Mouse (Mus musculus): ENCODE results near the gene Wscd2. TPM values are rescaled to one million over a fixed set of nuclear protein-coding genes. Genes with fewer than 3 reads are reported as not detected.
A peak's percentile ranks its signal among the peaks of the same experiment; 100 is the strongest.

The Wscd2 gene
- polyA plus RNA-seq, 1 experiment from 2014 or later, result 2.0 TPM

- Histone ChIP-seq H3K27me3 (ENCODE audit: low read depth, poor library complexity, severe bottlenecking) (peaks cover 37% of the 10 kb centered on the region), H3K27ac (peak overlapping the region; percentile 7; the same call in 1 of the 2 replicates), H3K4me1 (peaks cover 51% of the 10 kb centered on the region), H3K9me3 (replicated peaks) (no peaks in the 10 kb centered on the region), H3K36me3 (no peaks in the 10 kb centered on the region), H3K4me3 (no peak overlapping the region)
- DNase-seq (ENCODE audit: low spot score), result no peak
- WGBS, result 21% methylated on average over 19 of the region's 19 CpGs
Observed at GRCm38 (mm10) chr5:113550759-113551158, 60.6 kb downstream of the Wscd2 start.

- WGBS, result 11% methylated on average over 9 of the region's 9 CpGs
- Histone ChIP-seq H3K4me3 (no peak overlapping the region), H3K4me1 (peaks cover 51% of the 10 kb centered on the region), H3K36me3 (no peaks in the 10 kb centered on the region), H3K9me3 (replicated peaks) (no peaks in the 10 kb centered on the region), H3K27me3 (ENCODE audit: low read depth, poor library complexity, severe bottlenecking) (peaks cover 37% of the 10 kb centered on the region), H3K27ac (no peak overlapping the region)
- DNase-seq (ENCODE audit: low spot score), result peak; percentile 89
Observed at GRCm38 (mm10) chr5:113553402-113553897, 63.3 kb downstream of the Wscd2 start.

GRCm38 (mm10) chr5:113554095-113554494 lies 64.0 kb downstream of the Wscd2 start:
- H3K4me1 ChIP-seq, result peaks cover 51% of the 10 kb centered on the region
- WGBS, result 49% methylated on average over 15 of the region's 15 CpGs
- H3K9me3 ChIP-seq (replicated peaks), result no peaks in the 10 kb centered on the region
- no peaks in the 10 kb centered on the region for H3K36me3 ChIP-seq
- peak; percentile 74 for DNase-seq (ENCODE audit: low spot score)
- no peak overlapping the region for H3K27ac ChIP-seq
- H3K27me3 ChIP-seq (ENCODE audit: low read depth, poor library complexity, severe bottlenecking), result peaks cover 37% of the 10 kb centered on the region
- 0 out of 2 replicates have a peak overlapping the region, but pooled peaks have one; percentile 13 for H3K4me3 ChIP-seq

GRCm38 (mm10) chr5:113554571-113554970 lies 64.4 kb downstream of the Wscd2 start:
- 74% methylated on average over 2 of the region's 2 CpGs for WGBS
- no peaks in the 10 kb centered on the region for H3K9me3 ChIP-seq (replicated peaks)
- no peaks in the 10 kb centered on the region for H3K36me3 ChIP-seq
- no peak overlapping the region for H3K4me3 ChIP-seq
- H3K4me1 ChIP-seq, result peaks cover 51% of the 10 kb centered on the region
- peaks cover 37% of the 10 kb centered on the region for H3K27me3 ChIP-seq (ENCODE audit: low read depth, poor library complexity, severe bottlenecking)
- no peak for DNase-seq (ENCODE audit: low spot score)
- H3K27ac ChIP-seq, result no peak overlapping the region

- Histone ChIP-seq H3K36me3 (no peaks in the 10 kb centered on the region), H3K27me3 (ENCODE audit: low read depth, poor library complexity, severe bottlenecking) (peaks cover 28% of the 10 kb centered on the region), H3K4me3 (no peak overlapping the region), H3K4me1 (peaks cover 43% of the 10 kb centered on the region), H3K27ac (no peak overlapping the region), H3K9me3 (replicated peaks) (no peaks in the 10 kb centered on the region)
- 75% methylated on average over 2 of the region's 2 CpGs for WGBS
- no peak for DNase-seq (ENCODE audit: low spot score)
Observed at GRCm38 (mm10) chr5:113555684-113556083, 65.6 kb downstream of the Wscd2 start.

GRCm38 (mm10) chr5:113558065-113558464 lies 67.9 kb downstream of the Wscd2 start:
- H3K9me3 ChIP-seq (replicated peaks), result no peaks in the 10 kb centered on the region
- H3K4me1 ChIP-seq, result peaks cover 20% of the 10 kb centered on the region
- no peaks in the 10 kb centered on the region for H3K36me3 ChIP-seq
- no peak for DNase-seq (ENCODE audit: low spot score)
- no peak overlapping the region for H3K27ac ChIP-seq
- peaks cover 4% of the 10 kb centered on the region; the same call in 1 of the 2 replicates for H3K27me3 ChIP-seq (ENCODE audit: low read depth, poor library complexity, severe bottlenecking)
- no peak overlapping the region for H3K4me3 ChIP-seq
- WGBS, result 91% methylated on average over 8 of the region's 8 CpGs

GRCm38 (mm10) chr5:113559627-113560026 lies 69.5 kb downstream of the Wscd2 start:
- 82% methylated on average over 5 of the region's 5 CpGs for WGBS
- Histone ChIP-seq H3K9me3 (replicated peaks) (no peaks in the 10 kb centered on the region), H3K4me1 (peaks cover 16% of the 10 kb centered on the region)

GRCm38 (mm10) chr5:113564463-113564862 lies 74.3 kb downstream of the Wscd2 start:
- Histone ChIP-seq H3K27me3 (ENCODE audit: low read depth, poor library complexity, severe bottlenecking) (no peaks in the 10 kb centered on the region), H3K9me3 (replicated peaks) (no peaks in the 10 kb centered on the region), H3K36me3 (no peaks in the 10 kb centered on the region), H3K4me1 (peaks cover 17% of the 10 kb centered on the region), H3K4me3 (no peak overlapping the region), H3K27ac (no peak overlapping the region)
- DNase-seq (ENCODE audit: low spot score), result peak; percentile 70
- 26% methylated on average over 4 of the region's 4 CpGs for WGBS

More at GRCm38 (mm10) chr5:113559627-113560026, 69.5 kb downstream of the Wscd2 start:
- Histone ChIP-seq H3K4me3 (no peak overlapping the region), H3K27me3 (ENCODE audit: low read depth, poor library complexity, severe bottlenecking) (no peaks in the 10 kb centered on the region), H3K36me3 (no peaks in the 10 kb centered on the region), H3K27ac (no peak overlapping the region)
- no peak for DNase-seq (ENCODE audit: low spot score)

- Histone ChIP-seq H3K27me3 (ENCODE audit: low read depth, poor library complexity, severe bottlenecking) (no peaks in the 10 kb centered on the region), H3K36me3 (no peaks in the 10 kb centered on the region), H3K4me3 (no peak overlapping the region), H3K4me1 (peaks cover 20% of the 10 kb centered on the region), H3K27ac (no peak overlapping the region), H3K9me3 (replicated peaks) (no peaks in the 10 kb centered on the region)
- 81% methylated on average over 10 of the region's 10 CpGs for WGBS
- no peak for DNase-seq (ENCODE audit: low spot score)
Observed at GRCm38 (mm10) chr5:113565101-113565854, 75.1 kb downstream of the Wscd2 start.

GRCm38 (mm10) chr5:113565858-113566257 lies 75.7 kb downstream of the Wscd2 start:
- Histone ChIP-seq H3K36me3 (no peaks in the 10 kb centered on the region), H3K27ac (no peak overlapping the region)

GRCm38 (mm10) chr5:113570056-113570717 lies 80.1 kb downstream of the Wscd2 start:
- Histone ChIP-seq H3K9me3 (replicated peaks) (no peaks in the 10 kb centered on the region), H3K36me3 (no peaks in the 10 kb centered on the region), H3K4me3 (no peak overlapping the region), H3K27ac (no peak overlapping the region), H3K27me3 (ENCODE audit: low read depth, poor library complexity, severe bottlenecking) (no peaks in the 10 kb centered on the region), H3K4me1 (peaks cover 20% of the 10 kb centered on the region)
- WGBS, result 22% methylated on average over 7 of the region's 7 CpGs
- DNase-seq (ENCODE audit: low spot score), result no peak

More at GRCm38 (mm10) chr5:113565858-113566257, 75.7 kb downstream of the Wscd2 start:
- DNase-seq (ENCODE audit: low spot score), result no peak
- WGBS, result 79% methylated on average over 12 of the region's 12 CpGs
- H3K27me3 ChIP-seq (ENCODE audit: low read depth, poor library complexity, severe bottlenecking), result no peaks in the 10 kb centered on the region
- H3K4me1 ChIP-seq, result peaks cover 26% of the 10 kb centered on the region
- no peaks in the 10 kb centered on the region for H3K9me3 ChIP-seq (replicated peaks)
- H3K4me3 ChIP-seq, result no peak overlapping the region

GRCm38 (mm10) chr5:113577555-113577954 lies 87.4 kb downstream of the Wscd2 start:
- no peak for DNase-seq (ENCODE audit: low spot score)
- Histone ChIP-seq H3K27ac (peak overlapping the region; percentile 43; the same call in 1 of the 2 replicates), H3K4me1 (peaks cover 44% of the 10 kb centered on the region), H3K9me3 (replicated peaks) (no peaks in the 10 kb centered on the region), H3K4me3 (peak overlapping the region; percentile 27), H3K36me3 (no peaks in the 10 kb centered on the region), H3K27me3 (ENCODE audit: low read depth, poor library complexity, severe bottlenecking) (no peaks in the 10 kb centered on the region)
- 83% methylated on average over 7 of the region's 7 CpGs for WGBS

- 90% methylated on average over 6 of the region's 6 CpGs for WGBS
- DNase-seq (ENCODE audit: low spot score), result no peak
- Histone ChIP-seq H3K9me3 (replicated peaks) (no peaks in the 10 kb centered on the region), H3K4me1 (peaks cover 46% of the 10 kb centered on the region), H3K27me3 (ENCODE audit: low read depth, poor library complexity, severe bottlenecking) (no peaks in the 10 kb centered on the region), H3K27ac (no peak overlapping the region), H3K36me3 (no peaks in the 10 kb centered on the region), H3K4me3 (no peak overlapping the region)
Observed at GRCm38 (mm10) chr5:113578428-113578827, 88.3 kb downstream of the Wscd2 start.

All from limb, embryonic 10.5 days (tissue).